Mouse (Mus musculus): ENCODE data around the gene Syt16.

GRCm38 (mm10) chr12:73953420-73954186, 43.9 kb upstream of the Syt16 start:
- TF ChIP-seq CTCF (IDR thresholded peaks at IDR 0.05; ENCODE audit: low read depth), result no peak
- TF ChIP-seq EP300 (IDR thresholded peaks at IDR 0.05; ENCODE audit: low read depth), result no peak

Data from liver, postnatal 0 days (tissue).